Mouse (Mus musculus): ENCODE data around the gene Azin2. TPM values are rescaled to one million over a fixed set of nuclear protein-coding genes. Genes with fewer than 3 reads are reported as not detected.
A peak's percentile ranks its signal among the peaks of the same experiment; 100 is the strongest.

The Azin2 gene
- polyA plus RNA-seq, 1 experiment from 2014 or later, result 14.9 TPM

DNA sequence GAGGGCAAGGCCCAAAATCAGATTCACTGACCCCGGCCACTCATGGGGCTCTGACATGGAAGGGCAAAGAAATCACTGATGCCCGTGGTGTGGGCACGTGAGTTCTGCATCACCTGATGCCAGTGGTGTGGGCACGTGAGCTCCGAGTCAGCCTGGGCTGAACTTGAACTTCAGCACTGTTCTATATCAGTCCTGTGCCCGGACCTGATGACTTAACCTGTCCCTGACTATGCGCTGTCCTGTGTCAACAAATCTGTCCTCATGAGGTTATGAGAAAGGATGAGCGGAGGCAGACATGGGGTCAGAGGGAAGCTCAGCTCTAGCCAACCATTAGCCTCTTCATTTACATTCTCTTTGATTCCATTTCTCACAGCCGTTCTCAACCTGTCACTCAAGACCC is 15.5 kb downstream of the Azin2 start:
- H3K4me1 ChIP-seq (ENCODE audit: control insufficient read depth, insufficient read depth, low read length), result no peaks in the 10 kb centered on the region
- no peaks in the 10 kb centered on the region for H3K36me3 ChIP-seq (ENCODE audit: control insufficient read depth, insufficient read depth, low read length)
- WGBS, result 79% methylated on average over 9 of the region's 9 CpGs
- H3K9ac ChIP-seq (ENCODE audit: low read length), result no peak overlapping the region
- DNase-seq (ENCODE audit: low spot score) (no peak), ATAC-seq (ENCODE audit: insufficient number of reproducible peaks, low FRiP score, low TSS enrichment, low read depth) (no peak)
- H3K4me2 ChIP-seq (ENCODE audit: low read depth, severe bottlenecking), result no peak overlapping the region
- no peaks in the 10 kb centered on the region for H3K27me3 ChIP-seq (ENCODE audit: control insufficient read depth, insufficient read depth, low read length)
- no peak overlapping the region for H3K27ac ChIP-seq (replicated peaks; ENCODE audit: low read depth, low read length)
- no peaks in the 10 kb centered on the region for H3K9me3 ChIP-seq (ENCODE audit: control insufficient read depth, low read length)
- H3K4me3 ChIP-seq (ENCODE audit: low read depth, low read length), result no peak overlapping the region

DNA sequence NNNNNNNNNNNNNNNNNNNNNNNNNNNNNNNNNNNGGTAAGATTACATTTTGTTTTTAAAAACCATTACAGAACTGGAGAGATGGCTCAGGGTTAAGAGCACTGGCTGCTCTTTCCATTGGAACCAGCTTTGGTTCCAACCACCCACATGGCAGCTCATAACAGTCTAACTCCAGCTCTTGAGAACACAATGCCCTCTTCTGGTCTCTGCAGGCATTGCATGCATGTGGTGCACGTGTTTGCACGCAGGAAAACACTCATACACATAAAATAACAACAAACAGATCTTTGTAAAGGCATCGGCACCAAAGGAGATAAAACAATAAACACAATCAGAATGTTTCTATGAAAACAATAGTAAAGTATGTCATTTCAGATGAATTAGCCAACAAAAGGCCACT is 19.9 kb downstream of the Azin2 start:
- Histone ChIP-seq H3K36me3 (ENCODE audit: control insufficient read depth, insufficient read depth, low read length) (no peaks in the 10 kb centered on the region), H3K9ac (ENCODE audit: low read length) (no peak overlapping the region), H3K4me2 (ENCODE audit: low read depth, severe bottlenecking) (no peak overlapping the region), H3K4me3 (ENCODE audit: low read depth, low read length) (no peak overlapping the region), H3K27me3 (ENCODE audit: control insufficient read depth, insufficient read depth, low read length) (no peaks in the 10 kb centered on the region), H3K4me1 (ENCODE audit: control insufficient read depth, insufficient read depth, low read length) (no peaks in the 10 kb centered on the region), H3K9me3 (ENCODE audit: control insufficient read depth, low read length) (no peaks in the 10 kb centered on the region), H3K27ac (replicated peaks; ENCODE audit: low read depth, low read length) (no peak overlapping the region)
- DNase-seq (ENCODE audit: low spot score), result no peak
- no peak for ATAC-seq (ENCODE audit: insufficient number of reproducible peaks, low FRiP score, low TSS enrichment, low read depth)
- 58% methylated on average over 3 of the region's 3 CpGs for WGBS

DNA sequence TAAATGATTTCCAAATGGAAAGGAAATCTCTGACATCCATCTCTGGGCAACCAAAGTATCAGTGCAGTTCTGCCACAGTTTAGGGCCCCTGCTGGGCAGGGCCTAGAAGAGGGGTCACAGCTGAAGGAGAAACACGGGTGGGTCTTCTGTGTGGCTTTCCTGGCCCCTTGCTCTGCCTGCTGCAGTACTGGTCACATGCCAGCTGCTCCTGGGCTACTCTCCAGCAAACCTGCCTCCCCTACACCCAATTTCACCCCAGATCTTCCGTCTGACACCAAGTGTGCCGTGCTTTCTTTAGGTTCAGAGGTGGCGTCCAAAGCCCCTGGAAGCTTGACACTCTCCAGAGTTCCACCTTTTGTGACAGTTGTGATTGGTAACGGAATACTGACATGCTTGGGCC is 26.6 kb downstream of the Azin2 start:
- H3K27me3 ChIP-seq (ENCODE audit: control insufficient read depth, insufficient read depth, low read length), result no peaks in the 10 kb centered on the region
- H3K27ac ChIP-seq (replicated peaks; ENCODE audit: low read depth, low read length), result no peak overlapping the region
- ATAC-seq (ENCODE audit: insufficient number of reproducible peaks, low FRiP score, low TSS enrichment, low read depth) (no peak), DNase-seq (ENCODE audit: low spot score) (no peak)
- no peaks in the 10 kb centered on the region for H3K4me1 ChIP-seq (ENCODE audit: control insufficient read depth, insufficient read depth, low read length)
- H3K4me2 ChIP-seq (ENCODE audit: low read depth, severe bottlenecking), result no peak overlapping the region
- no peak overlapping the region for H3K9ac ChIP-seq (ENCODE audit: low read length)
- no peak overlapping the region for H3K4me3 ChIP-seq (ENCODE audit: low read depth, low read length)
- H3K9me3 ChIP-seq (ENCODE audit: control insufficient read depth, low read length), result no peaks in the 10 kb centered on the region
- no peaks in the 10 kb centered on the region for H3K36me3 ChIP-seq (ENCODE audit: control insufficient read depth, insufficient read depth, low read length)
- WGBS, result 70% methylated on average over 5 of the region's 5 CpGs

DNA sequence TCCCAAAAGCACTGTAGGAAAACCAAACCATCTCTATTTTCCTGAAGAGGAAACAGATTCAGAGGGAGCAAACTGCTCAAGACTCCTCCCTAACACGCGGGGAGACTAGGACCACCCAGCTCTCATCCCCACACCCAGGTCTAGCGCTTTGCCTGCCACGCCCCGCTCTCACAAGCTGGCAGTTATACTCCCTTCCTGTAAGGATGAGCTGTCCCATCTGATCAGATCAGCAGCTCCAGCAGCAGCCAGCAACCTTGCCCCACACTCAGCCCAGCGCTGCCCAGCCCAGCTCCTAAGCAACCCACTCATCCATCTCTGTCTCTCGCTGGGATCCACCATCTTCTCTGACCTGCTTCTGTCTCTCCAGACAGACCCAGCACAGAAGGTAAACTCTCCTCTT is 29.5 kb downstream of the Azin2 start:
- no peak overlapping the region for H3K4me3 ChIP-seq (ENCODE audit: low read depth, low read length)
- H3K4me2 ChIP-seq (ENCODE audit: low read depth, severe bottlenecking), result no peak overlapping the region
- no peak for ATAC-seq (ENCODE audit: insufficient number of reproducible peaks, low FRiP score, low TSS enrichment, low read depth)
- H3K36me3 ChIP-seq (ENCODE audit: control insufficient read depth, insufficient read depth, low read length), result no peaks in the 10 kb centered on the region
- H3K9me3 ChIP-seq (ENCODE audit: control insufficient read depth, low read length), result no peaks in the 10 kb centered on the region
- 57% methylated on average over 7 of the region's 7 CpGs for WGBS
- H3K27me3 ChIP-seq (ENCODE audit: control insufficient read depth, insufficient read depth, low read length), result no peaks in the 10 kb centered on the region
- DNase-seq (ENCODE audit: low spot score), result no peak
- H3K9ac ChIP-seq (ENCODE audit: low read length), result no peak overlapping the region
- no peaks in the 10 kb centered on the region for H3K4me1 ChIP-seq (ENCODE audit: control insufficient read depth, insufficient read depth, low read length)
- H3K27ac ChIP-seq (replicated peaks; ENCODE audit: low read depth, low read length), result no peak overlapping the region

DNA sequence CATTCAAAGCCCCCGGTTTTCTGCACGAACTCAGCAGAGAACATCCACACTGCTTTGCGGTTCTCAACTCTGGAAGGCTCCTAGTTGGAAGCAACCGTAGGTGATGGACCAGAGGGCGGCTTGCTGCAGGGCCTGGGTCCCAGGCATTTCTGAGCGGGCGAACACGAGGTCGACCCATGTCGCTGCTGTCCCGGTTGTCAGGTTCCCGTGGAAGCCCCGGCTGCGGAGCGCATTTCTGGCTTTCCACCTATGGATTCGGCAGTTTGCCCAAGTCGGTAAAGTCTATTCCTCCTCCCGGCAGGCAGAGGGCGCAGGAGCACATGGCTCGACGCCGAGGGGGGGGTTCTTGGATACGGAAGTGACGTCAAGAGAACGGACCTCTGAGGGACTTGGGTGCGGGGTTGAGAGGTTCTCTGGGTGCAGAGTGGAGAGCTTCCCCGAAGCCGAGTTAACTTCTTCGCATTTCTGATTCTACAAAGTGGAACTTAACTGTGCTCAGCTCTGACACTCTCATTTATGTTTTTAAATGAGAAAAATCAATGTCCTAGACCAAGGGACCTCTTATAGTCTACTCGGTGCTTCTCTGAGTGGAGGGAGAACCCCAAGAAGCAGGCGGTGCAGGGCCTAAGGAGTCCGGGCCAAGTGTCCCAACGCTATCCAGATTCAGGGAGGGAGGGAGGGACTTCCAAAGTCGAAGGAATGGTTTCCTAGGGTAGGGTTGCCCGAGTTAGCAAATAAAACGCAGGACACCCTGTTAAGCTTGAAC is 37.2 kb downstream of the Azin2 start:
- no peaks in the 10 kb centered on the region for H3K4me1 ChIP-seq (ENCODE audit: control insufficient read depth, insufficient read depth, low read length)
- no peaks in the 10 kb centered on the region for H3K36me3 ChIP-seq (ENCODE audit: control insufficient read depth, insufficient read depth, low read length)
- no peak overlapping the region for H3K27ac ChIP-seq (replicated peaks; ENCODE audit: low read depth, low read length)
- peak overlapping the region; percentile 62 for H3K9ac ChIP-seq (ENCODE audit: low read length)
- 0 out of 2 replicates have a peak, but pooled peaks cover 3% of the 10 kb centered on the region for H3K27me3 ChIP-seq (ENCODE audit: control insufficient read depth, insufficient read depth, low read length)
- H3K4me2 ChIP-seq (ENCODE audit: low read depth, severe bottlenecking), result peak overlapping the region; percentile 71
- H3K4me3 ChIP-seq (ENCODE audit: low read depth, low read length), result peak overlapping the region; percentile 26
- WGBS, result 15% methylated on average over 36 of the region's 36 CpGs
- DNase-seq (ENCODE audit: low spot score) (peak; percentile 92), ATAC-seq (ENCODE audit: insufficient number of reproducible peaks, low FRiP score, low TSS enrichment, low read depth) (peak; percentile 65; the same call in 1 of the 2 replicates)
- no peaks in the 10 kb centered on the region for H3K9me3 ChIP-seq (ENCODE audit: control insufficient read depth, low read length)

DNA sequence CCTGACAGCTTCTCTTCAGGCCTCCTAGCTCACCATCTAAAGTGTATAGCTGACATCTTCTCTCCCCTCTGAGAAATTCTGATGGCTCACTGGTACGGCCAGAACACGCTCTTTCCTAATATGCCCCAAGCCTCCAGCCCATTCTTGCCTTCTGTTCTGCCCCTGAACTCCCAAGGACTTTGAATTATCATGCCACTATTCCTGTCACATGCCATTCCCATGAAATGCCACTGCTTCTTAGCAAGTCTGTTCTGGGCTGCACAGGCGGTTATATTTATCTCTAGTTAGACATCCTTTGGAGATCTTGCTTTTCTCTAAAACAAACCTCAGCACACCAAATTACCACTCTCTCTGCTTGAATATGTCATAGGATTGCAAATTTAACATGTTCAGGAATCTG is 38.6 kb downstream of the Azin2 start:
- 96% methylated on average over 3 of the region's 3 CpGs for WGBS
- H3K9me3 ChIP-seq (ENCODE audit: control insufficient read depth, low read length), result no peaks in the 10 kb centered on the region
- H3K9ac ChIP-seq (ENCODE audit: low read length), result no peak overlapping the region
- DNase-seq (ENCODE audit: low spot score) (no peak), ATAC-seq (ENCODE audit: insufficient number of reproducible peaks, low FRiP score, low TSS enrichment, low read depth) (no peak)
- H3K4me1 ChIP-seq (ENCODE audit: control insufficient read depth, insufficient read depth, low read length), result no peaks in the 10 kb centered on the region
- no peak overlapping the region for H3K4me2 ChIP-seq (ENCODE audit: low read depth, severe bottlenecking)
- H3K27me3 ChIP-seq (ENCODE audit: control insufficient read depth, insufficient read depth, low read length), result 0 out of 2 replicates have a peak, but pooled peaks cover 3% of the 10 kb centered on the region
- no peak overlapping the region for H3K4me3 ChIP-seq (ENCODE audit: low read depth, low read length)
- H3K36me3 ChIP-seq (ENCODE audit: control insufficient read depth, insufficient read depth, low read length), result no peaks in the 10 kb centered on the region
- no peak overlapping the region for H3K27ac ChIP-seq (replicated peaks; ENCODE audit: low read depth, low read length)

DNA sequence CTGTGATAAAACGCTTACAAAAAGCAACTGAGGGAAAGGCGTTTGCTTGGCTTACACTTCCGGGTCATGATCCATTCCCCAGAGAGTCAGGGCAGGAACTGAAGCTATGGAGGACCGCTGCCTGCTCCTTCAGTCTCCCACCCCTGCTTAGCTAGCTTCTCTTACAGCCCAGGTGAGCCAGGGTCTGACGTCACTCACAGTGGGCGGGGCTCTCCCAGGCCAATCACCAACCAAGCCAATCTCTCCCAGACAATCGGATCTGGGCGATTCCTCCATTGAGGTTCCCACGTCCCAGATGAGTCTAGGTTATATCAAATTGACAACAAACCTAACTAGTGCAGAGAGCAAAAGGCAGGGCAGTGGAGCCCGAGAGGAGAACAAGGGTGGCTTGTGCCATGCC is 43.1 kb downstream of the Azin2 start:
- H3K9me3 ChIP-seq (ENCODE audit: control insufficient read depth, low read length), result no peaks in the 10 kb centered on the region
- WGBS, result 25% methylated on average over 10 of the region's 10 CpGs
- no peak overlapping the region for H3K4me3 ChIP-seq (ENCODE audit: low read depth, low read length)
- 0 out of 2 replicates have a peak, but pooled peaks cover 3% of the 10 kb centered on the region for H3K27me3 ChIP-seq (ENCODE audit: control insufficient read depth, insufficient read depth, low read length)
- H3K27ac ChIP-seq (replicated peaks; ENCODE audit: low read depth, low read length), result no peak overlapping the region
- no peaks in the 10 kb centered on the region for H3K4me1 ChIP-seq (ENCODE audit: control insufficient read depth, insufficient read depth, low read length)
- H3K4me2 ChIP-seq (ENCODE audit: low read depth, severe bottlenecking), result no peak overlapping the region
- ATAC-seq (ENCODE audit: insufficient number of reproducible peaks, low FRiP score, low TSS enrichment, low read depth) (no peak), DNase-seq (ENCODE audit: low spot score) (no peak)
- no peaks in the 10 kb centered on the region for H3K36me3 ChIP-seq (ENCODE audit: control insufficient read depth, insufficient read depth, low read length)
- H3K9ac ChIP-seq (ENCODE audit: low read length), result no peak overlapping the region

DNA sequence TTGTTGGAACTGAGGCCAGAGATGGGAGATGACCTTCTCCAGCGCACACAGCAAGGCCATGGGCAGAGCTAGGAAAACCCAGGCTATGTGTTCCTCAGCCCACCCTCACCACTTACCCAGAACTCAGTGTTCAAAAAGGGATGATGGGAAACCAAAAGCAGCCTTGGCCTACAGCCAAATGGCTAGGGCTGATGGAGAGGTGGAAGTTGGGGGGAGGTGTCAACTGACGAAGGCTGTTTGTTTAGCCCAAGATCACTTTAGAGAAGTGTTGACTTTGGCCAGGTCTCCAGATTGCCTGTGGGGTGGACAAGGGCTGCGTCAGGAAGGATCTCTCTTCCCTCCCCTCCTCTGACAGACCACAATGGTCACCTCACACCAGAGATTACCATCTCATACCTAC is 44.1 kb downstream of the Azin2 start:
- Histone ChIP-seq H3K4me2 (ENCODE audit: low read depth, severe bottlenecking) (no peak overlapping the region), H3K27ac (replicated peaks; ENCODE audit: low read depth, low read length) (no peak overlapping the region), H3K36me3 (ENCODE audit: control insufficient read depth, insufficient read depth, low read length) (no peaks in the 10 kb centered on the region), H3K4me3 (ENCODE audit: low read depth, low read length) (no peak overlapping the region), H3K4me1 (ENCODE audit: control insufficient read depth, insufficient read depth, low read length) (no peaks in the 10 kb centered on the region), H3K9ac (ENCODE audit: low read length) (no peak overlapping the region), H3K27me3 (ENCODE audit: control insufficient read depth, insufficient read depth, low read length) (0 out of 2 replicates have a peak, but pooled peaks cover 3% of the 10 kb centered on the region), H3K9me3 (ENCODE audit: control insufficient read depth, low read length) (no peaks in the 10 kb centered on the region)
- ATAC-seq (ENCODE audit: insufficient number of reproducible peaks, low FRiP score, low TSS enrichment, low read depth), result no peak
- 57% methylated on average over 3 of the region's 3 CpGs for WGBS
- no peak for DNase-seq (ENCODE audit: low spot score)

DNA sequence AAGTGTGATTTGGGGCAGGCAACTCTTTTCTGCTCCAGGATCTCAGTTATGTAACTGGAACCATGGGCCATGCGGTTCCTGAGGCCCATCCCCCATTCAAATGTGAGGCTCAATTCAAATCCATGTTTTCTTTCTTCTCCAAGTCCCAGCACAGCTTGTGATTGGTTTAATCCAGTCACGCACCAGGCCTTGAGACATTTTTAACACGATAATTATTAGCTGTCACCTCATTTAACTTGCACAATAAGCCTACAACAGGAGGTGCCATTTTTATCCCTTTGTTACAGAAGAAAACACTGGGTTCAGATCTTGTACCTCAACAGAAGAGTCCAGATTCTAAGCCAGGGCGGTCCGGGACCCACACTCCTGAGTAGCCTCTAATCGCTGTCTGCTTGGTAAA is 44.5 kb downstream of the Azin2 start:
- Histone ChIP-seq H3K4me3 (ENCODE audit: low read depth, low read length) (no peak overlapping the region), H3K4me1 (ENCODE audit: control insufficient read depth, insufficient read depth, low read length) (no peaks in the 10 kb centered on the region), H3K9ac (ENCODE audit: low read length) (no peak overlapping the region), H3K27ac (replicated peaks; ENCODE audit: low read depth, low read length) (no peak overlapping the region), H3K4me2 (ENCODE audit: low read depth, severe bottlenecking) (no peak overlapping the region), H3K9me3 (ENCODE audit: control insufficient read depth, low read length) (no peaks in the 10 kb centered on the region), H3K27me3 (ENCODE audit: control insufficient read depth, insufficient read depth, low read length) (0 out of 2 replicates have a peak, but pooled peaks cover 2% of the 10 kb centered on the region), H3K36me3 (ENCODE audit: control insufficient read depth, insufficient read depth, low read length) (no peaks in the 10 kb centered on the region)
- DNase-seq (ENCODE audit: low spot score), result no peak
- no peak for ATAC-seq (ENCODE audit: insufficient number of reproducible peaks, low FRiP score, low TSS enrichment, low read depth)
- WGBS, result 86% methylated on average over 6 of the region's 6 CpGs

Data from limb, embryonic 11.5 days (tissue).